Mouse (Mus musculus) spleen, postnatal 4 days (tissue): ENCODE measurements around the gene Twnk.

Experiments used
- DNase-seq, 2 experiments: peaks; one replicate each; pipeline ENCODE4 v3.0.0; 2022; ENCODE audit warnings: low spot score in 2 of 2

Gene Twnk

DNA sequence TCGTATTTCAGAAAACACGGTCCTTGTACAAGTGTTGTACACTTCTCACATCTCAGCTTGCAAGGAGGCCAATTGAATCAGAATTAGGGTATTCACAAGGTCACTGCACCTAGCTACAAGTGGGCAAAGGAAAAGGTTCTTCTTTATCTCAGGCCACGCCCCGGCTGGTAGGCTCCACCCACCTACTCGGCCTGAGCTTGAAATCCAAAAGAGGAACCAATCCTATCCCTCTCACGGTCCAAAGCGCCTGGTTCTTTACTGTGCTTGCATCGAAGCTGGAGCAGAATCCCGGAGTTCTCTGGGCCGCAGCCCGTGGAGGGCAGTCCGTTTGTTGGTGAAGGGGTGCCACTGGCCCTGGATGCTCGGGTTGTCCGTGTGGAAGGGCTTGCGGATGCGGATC lies at the start of gene Twnk:
Gene Twnk, plus strand, starts transcription at position 220 of the 400 bp plus-strand sequence.
- peak; percentile 82 to 88 for DNase-seq

DNA sequence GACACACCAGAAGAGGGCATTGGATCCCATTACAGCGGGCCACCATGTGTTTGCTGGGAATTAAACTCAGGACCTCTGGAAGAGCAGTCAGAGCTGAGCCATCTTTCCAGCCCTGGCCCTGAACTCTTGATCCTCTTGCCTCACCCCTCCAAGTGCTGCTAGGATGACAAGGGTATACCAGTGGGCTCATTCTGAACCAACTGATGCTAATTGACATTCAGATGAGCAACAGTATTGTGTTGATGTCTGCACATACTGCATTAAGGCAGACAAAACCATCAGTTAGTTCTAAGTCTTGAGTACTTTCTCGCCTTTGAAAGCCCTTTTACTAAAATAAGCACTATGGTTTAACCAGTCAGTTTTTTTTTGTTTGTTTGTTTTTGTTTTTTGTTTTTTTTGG lies 45.8 kb upstream of the Twnk start:
- DNase-seq: no peak

GRCm38 (mm10) chr19:44965978-44966377 lies 39.5 kb upstream of the Twnk start:
- DNase-seq: no peak

DNA sequence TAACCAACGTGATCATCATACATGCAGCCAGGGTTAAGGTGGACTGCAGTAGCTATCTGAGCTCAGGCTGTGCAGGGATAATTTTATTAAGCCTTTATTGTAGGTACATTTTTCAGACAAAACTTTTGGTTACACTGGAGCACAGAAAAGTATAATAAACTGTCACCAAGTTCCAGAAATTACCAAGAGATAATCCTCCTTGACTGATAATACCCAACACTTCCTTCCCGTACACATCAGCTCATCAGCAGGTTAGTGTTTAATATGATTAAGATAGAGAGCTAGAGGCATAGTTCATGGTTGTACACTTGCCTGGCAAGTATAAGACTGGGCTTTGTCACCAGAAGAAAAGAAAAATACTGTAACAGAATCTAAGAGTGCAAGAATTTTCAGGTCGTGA lies 37.1 kb upstream of the Twnk start:
- no peak for DNase-seq

DNA sequence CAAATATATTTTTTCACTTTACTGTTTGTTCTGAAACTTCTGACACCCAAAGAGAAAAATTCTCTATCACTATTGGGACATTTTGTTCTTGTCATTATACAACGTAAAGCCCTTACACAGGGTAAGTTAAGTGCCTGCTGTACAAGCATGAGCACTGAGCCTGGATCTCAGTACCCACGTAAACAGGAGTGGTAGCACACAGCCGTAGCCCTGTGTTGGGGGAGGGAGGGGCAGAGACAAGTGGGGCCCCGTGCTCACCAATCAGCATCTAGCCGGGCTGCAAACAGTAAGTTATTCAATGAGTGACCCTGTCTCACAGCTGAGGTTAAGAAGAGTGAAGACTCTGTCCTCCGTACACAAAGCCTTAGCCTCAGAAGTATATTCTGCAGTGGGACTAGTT lies 28.8 kb upstream of the Twnk start:
- no peak for DNase-seq

DNA sequence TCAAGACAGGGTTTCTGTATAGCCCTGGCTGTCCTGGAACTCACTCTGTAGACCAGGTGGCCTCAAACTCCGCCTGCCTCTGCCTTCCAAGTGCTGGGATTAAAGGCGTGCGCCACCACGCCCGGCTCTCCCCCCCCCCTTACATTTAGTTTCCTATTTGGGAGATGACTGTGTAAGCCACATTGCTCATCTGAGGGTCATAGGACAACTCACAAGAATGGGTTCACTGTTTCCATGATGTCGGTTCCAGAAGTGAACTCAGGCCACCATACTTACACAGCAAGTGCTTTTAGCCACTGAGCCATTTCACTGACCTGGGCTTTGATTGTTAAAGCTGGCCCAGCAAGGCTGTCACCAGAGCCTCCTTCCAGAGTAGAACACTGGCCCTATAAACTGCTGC lies 28.3 kb upstream of the Twnk start:
- no peak for DNase-seq

- no peak for DNase-seq
Observed at GRCm38 (mm10) chr19:44980787-44981186, 24.7 kb upstream of the Twnk start.

DNA sequence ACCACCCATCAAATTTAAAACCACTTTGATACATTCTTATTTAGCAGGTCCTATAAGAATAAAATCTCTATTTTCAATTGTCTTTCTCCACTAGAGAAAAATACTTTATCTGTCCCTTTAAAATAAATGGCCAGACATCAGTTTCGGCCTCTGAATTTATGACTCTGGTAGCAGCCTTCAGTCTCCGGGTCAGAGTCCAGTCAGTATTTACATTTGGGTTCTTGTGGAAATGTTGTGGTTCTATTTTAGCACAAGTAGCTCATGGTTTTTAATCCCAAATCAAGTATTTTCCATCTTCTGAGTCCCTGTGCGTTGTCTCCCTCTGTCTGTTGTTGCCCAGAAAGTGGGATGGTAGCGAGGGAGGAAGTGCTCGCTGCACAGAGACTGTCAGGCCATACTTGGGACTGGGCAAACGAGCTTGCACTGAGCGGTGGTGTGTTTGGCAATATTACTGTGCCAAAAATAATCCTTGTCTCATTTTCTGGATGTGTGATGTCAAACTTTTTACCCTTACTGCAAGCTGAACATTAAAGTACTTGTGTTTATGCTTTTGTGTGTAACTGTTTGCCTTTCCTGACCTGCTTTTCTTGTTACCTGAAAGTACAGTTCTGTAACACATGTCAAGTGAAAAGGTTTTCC lies 22.9 kb upstream of the Twnk start:
- no peak for DNase-seq

DNA sequence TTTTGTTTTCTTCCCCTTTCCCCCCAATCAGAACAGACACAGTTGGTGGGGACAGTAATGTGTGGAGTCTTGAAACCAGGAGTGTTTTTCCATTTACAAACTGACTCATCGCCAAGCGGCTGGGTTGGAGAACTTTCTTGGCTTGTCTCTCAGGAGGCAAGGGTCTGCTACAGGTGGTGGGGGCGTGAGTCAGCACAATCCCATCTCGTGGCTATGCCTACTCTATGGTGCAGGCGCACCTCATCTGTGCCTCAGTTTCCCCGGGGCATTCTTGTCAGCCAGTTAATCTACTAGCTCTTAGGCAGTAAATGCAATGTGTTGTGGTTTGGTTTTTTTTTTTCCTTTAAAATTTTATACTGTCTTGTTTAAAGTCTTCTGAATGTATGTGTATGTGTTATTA lies 22.1 kb upstream of the Twnk start:
- DNase-seq: no peak

DNA sequence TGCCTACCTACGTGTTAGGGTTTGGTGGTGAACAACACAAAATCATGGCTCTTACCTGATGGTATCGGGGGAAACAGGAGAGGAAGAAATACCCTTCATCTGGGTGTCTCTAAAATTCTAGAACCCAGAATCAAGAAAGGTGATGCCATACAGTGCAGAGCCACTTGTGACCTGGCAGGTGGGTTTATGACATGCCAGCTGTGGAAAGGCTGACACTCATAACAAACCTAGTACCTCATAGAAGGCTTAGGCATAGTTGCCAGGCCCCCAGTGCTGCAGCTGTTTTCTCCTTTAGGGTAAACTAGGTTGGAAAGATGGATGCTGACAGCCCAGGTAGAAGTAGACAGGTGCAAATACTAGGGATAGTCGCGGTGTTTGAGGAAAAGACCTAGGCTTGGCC lies 21.0 kb upstream of the Twnk start:
- no peak for DNase-seq

DNA sequence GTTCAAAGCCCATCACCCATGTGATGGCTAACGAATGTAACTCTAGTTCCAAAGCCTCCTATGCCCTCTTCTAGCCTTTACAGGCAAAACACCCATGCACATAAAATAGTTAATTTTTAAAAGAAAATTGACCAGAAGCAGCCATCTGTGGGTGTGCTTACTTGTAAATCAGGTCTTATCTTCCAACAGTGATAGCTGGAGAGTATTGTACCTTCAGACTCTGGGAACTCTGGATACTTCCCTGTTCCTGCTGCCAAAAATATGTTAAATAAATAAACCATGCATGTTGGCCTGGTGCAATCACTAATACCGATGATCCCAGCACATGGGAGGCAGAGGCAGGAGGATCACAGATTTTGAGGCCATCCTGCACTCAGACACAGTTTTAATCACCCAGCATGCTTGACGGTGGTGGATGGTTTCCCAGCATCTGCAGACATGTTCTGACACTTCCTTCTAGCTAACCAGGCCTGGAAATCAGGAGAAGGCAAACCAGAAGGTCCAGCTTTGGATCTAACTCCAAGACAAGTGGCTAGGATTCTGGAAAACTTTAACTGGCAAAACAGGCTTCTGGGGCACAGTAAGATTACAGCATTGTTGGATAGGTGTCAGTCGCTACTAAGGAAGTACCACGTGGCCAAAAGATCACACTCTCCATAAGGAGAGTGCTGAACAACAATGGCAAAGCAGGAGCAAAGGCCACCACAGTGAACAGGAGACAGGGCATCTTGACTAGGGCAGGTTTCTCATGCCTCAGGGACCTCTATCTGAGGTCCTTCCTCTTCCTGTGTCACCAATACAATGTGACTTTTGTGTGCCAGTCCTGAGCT lies 20.1 kb upstream of the Twnk start:
- no peak for DNase-seq

- DNase-seq: no peak
Observed at GRCm38 (mm10) chr19:44987004-44987403, 18.5 kb upstream of the Twnk start.

- DNase-seq: no peak
Observed at GRCm38 (mm10) chr19:44987851-44988250, 17.6 kb upstream of the Twnk start.

DNA sequence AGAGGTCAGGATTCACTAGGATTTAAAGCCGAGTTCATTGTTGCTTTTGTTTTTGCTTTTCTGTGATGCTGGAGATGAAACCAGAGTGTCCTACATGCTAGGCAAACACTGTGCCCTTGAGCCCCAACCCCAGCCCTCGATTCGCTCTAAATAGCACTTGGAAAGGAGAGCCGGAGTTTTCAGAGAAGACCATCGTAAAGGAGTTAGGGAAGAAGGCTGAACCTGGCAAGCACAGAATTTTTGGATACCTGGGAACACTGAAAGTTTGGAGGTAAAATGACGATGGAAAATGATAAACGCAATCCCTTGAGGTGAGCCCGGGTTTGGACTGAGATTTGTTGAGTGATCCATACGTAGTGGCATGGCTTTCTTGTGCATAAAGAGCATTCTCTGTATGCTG lies 17.1 kb upstream of the Twnk start:
- no peak for DNase-seq

DNA sequence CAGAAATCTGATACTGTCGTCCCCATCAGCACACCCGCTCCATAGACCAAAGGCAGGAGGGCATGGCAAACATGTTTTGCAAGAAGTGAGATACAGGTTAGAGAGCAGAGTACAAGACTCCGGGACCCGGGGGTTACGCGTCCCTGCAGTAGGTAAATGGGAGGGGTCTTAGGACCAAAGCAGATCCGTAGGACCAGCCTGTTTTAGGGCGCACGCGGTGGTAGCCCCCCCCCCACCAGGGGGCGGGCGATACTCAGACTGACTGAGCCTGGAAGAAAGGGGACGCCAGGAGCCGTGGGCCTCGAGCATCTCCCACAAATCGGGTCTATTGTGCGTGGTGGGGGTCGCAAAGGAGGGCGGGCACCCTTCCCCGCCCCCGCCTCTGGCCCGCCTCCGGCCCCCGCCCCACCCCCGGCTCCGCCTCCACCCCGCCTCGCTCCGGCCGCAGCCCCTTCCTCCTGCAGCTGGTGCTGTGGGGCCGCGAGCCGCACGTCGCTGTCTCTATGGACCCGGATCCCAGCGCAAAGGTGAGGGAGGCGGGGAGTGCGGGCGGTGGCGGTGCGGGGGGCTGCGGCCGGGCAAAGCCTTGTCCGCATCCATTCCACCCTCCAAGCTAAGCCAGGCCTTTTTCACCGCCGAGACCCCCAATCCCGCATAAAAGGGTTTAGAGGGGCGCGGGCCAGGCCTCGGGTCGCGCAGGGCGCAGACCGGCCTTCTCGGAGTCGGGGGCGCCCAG lies 16.5 kb upstream of the Twnk start, which contains the start of gene Sema4g:
Gene Sema4g, plus strand, starts transcription at position 271 of the 736 bp plus-strand sequence.
- DNase-seq: peak in 1 of 2 experiments; percentile 65

DNA sequence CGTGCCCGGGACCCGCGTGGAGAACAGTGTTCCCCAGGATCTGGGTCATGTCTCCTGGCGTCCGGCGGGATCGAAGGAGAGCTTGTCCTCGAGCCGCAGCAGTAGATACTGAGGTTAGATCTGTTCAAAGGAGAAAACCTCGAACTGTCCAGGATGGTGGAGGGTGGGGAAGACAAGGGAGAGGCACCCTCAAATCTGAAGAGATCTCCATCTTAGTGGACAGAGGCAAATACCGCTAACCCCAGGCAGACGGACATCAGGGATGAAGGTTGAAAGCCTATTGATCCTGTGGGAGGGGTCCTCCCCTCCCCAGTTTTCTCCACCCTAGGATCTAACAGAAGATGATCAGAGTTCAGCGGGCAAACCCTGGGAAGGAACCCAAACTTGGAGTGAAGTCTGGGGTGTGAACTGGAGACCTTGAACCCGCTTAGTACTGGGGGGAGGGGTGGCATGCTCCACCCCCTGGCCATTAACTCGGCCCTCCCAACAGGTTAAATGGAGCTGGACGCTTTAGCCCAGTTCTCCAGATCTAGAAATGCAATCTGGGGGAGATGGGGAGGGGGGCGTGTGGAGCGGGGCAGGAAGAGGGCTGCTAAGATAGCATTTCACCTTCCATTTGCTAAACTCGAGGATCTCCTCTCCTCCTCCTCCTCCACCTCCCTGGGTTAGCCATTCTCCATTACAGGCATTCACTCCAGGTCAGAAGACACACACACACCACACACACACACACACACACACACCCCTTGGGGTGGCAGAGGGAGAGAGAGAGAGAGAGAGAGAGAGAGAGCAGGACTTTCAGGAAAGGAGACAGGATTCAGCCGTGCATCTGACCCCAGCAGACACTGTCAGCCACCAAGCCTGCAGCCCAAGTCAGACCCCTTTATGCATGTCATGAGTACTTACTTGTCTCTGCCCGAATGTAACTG lies 15.6 kb upstream of the Twnk start:
- peak in 1 of 2 experiments; percentile 58 for DNase-seq

DNA sequence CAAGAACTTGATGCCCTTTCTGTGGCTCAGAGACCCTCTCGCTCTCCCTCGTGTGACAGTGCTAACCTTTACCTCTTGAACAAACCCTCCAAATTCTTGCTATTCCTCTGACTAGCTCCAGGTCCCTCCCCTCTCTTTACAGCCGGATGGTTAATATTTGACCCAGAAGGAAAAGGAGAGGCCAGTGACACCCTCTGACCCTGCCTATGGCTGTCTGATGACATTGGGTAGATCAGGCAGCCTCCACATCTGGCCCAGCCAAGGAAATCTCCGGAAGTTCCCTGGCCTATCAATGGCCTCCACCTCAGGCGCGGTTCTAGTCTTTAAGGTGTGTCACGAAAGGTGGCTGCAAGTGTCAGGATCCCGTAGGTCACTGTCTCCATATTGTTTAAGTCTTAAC lies 14.4 kb upstream of the Twnk start:
- no peak for DNase-seq

DNA sequence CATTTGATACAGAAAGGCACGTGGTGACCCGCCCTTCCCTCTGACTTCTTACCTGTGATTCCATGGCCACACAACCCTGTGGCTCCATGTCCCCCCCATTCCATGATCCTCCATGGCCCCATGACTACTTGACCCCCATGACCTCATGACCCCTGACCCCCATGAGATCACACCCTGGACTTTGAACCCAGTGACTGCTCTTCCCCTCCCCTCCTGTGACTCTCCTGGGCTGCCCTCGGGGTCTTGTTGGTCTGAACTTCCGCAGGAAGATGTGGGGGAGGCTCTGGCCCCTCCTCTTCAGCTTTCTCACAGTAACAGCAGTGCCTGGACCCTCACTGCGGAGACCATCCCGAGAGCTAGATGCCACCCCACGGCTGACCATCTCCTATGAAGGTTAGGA lies 13.2 kb upstream of the Twnk start:
- no peak for DNase-seq

DNA sequence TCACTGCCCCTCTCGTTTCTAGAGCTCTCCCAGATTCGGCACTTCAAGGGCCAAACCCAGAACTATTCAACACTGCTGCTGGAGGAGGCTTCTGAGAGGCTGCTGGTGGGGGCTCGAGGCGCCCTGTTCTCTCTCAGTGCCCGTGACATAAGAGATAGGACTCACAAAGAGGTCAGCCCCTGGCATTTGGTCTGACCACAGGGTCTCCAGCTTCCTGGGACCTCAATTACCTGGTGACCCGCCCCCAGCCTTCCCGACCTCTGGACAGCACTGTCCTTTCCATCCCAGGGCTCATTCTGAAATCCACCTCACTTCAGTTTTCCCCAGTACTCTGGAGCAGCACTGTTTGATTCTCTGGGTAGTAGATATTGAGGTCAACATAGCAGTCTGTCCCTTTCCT lies 12.8 kb upstream of the Twnk start:
- DNase-seq: no peak

GRCm38 (mm10) chr19:44997786-44998185 lies 7.7 kb upstream of the Twnk start:
- DNase-seq: no peak

GRCm38 (mm10) chr19:44999647-45000046 lies 5.8 kb upstream of the Twnk start:
- peak in 1 of 2 experiments; percentile 52 for DNase-seq
